Mouse (Mus musculus) limb, embryonic 11.5 days (tissue): ENCODE data around the gene Pbx2. TPM values are rescaled to one million over a fixed set of nuclear protein-coding genes. Genes with fewer than 3 reads are reported as not detected.

Experiments
- ATAC-seq: fragments of 200-750 bp; cut with Nextera tagmentation; 2 replicates; pipeline ENCODE4 v1.8.0; 2017; ENCODE audit warnings: low read depth; ENCODE audit not compliant: insufficient number of reproducible peaks, low FRiP score, low TSS enrichment
- DNase-seq: peaks from one replicate; pipeline ENCODE4 v3.0.0-alpha.2; 2015; ENCODE audit warnings: low spot score
- H3K27ac ChIP-seq: fragments of 300-500 bp; sonication (generic); replicated peaks from 2 replicates; pipeline ENCODE4 v1.5.1; 2014; ENCODE audit warnings: low read depth, mild to moderate bottlenecking, low read length
- H3K27me3 ChIP-seq: fragments of 300-500 bp; sonication (generic); 2 replicates; pipeline ENCODE4 v1.6.1; 2014; ENCODE audit warnings: mild to moderate bottlenecking, low read length, mixed read lengths; ENCODE audit not compliant: control insufficient read depth, insufficient read depth
- H3K36me3 ChIP-seq: fragments of 300-500 bp; sonication (generic); 2 replicates; pipeline ENCODE4 v1.6.1; 2014; ENCODE audit warnings: mild to moderate bottlenecking, low read length, moderate library complexity, mixed read lengths; ENCODE audit not compliant: control insufficient read depth, insufficient read depth
- H3K4me1 ChIP-seq: fragments of 300-500 bp; sonication (generic); 2 replicates; pipeline ENCODE4 v1.6.1; 2014; ENCODE audit warnings: low read length, mixed read lengths; ENCODE audit not compliant: control insufficient read depth, insufficient read depth
- H3K4me2 ChIP-seq: fragments of 300-500 bp; sonication (generic); 2 replicates; pipeline ENCODE4 v1.6.1; 2014; ENCODE audit warnings: low read depth, mild to moderate bottlenecking, moderate library complexity; ENCODE audit not compliant: severe bottlenecking
- H3K4me3 ChIP-seq: fragments of 300-500 bp; sonication (generic); 2 replicates; pipeline ENCODE4 v1.5.1; 2014; ENCODE audit warnings: low read depth, low read length
- H3K9ac ChIP-seq: fragments of 300-500 bp; sonication (generic); 2 replicates; pipeline ENCODE4 v1.6.1; 2014; ENCODE audit warnings: mild to moderate bottlenecking, low read length
- H3K9me3 ChIP-seq: fragments of 300-500 bp; sonication (generic); 2 replicates; pipeline ENCODE4 v1.6.1; 2016; ENCODE audit warnings: low read length; ENCODE audit not compliant: control insufficient read depth
- whole genome bisulfite sequencing: fragments of 180-500 bp; shearing (Covaris S2); extraction: QIAGEN DNeasy Blood & Tissue Kit; methylation state at CpG from one replicate; pipeline ENCODE4 v1.1.7; 2014; 5-methylcytosine and 5-hydroxymethylcytosine counted together
- polyA plus RNA-seq: library from polyadenylated mRNA; unstranded; fragments of >200 nt; fragmentation: Nextera tagmentation; extraction: Ambion mirVana; gene quantifications from 2 replicates; pipeline ENCODE4 v1.2.1, GENCODE M21; 2014

Gene Pbx2
- polyA plus RNA-seq, 1 experiment from 2014 or later = 22.0 TPM

GRCm38 (mm10) chr17:34599891-34600290, 8.8 kb downstream of the Pbx2 start:
- Histone ChIP-seq H3K4me1 (peaks cover 17% of the 10 kb centered on the region), H3K27ac (no peak overlapping the region), H3K9me3 (no peaks in the 10 kb centered on the region), H3K4me2 (no peak overlapping the region), H3K9ac (no peak overlapping the region), H3K4me3 (no peak overlapping the region), H3K27me3 (no peaks in the 10 kb centered on the region), H3K36me3 (peaks cover 12% of the 10 kb centered on the region; the same call in 1 of the 2 replicates)
- DNase-seq = no peak
- WGBS = 81% methylated on average over 9 of the region's 9 CpGs
- ATAC-seq = no peak

- no peak overlapping the region for H3K27ac ChIP-seq
- WGBS = 85% methylated on average over 12 of the region's 12 CpGs
- H3K27me3 ChIP-seq = no peaks in the 10 kb centered on the region
- H3K4me3 ChIP-seq = no peak overlapping the region
- no peak for ATAC-seq
- peaks cover 7% of the 10 kb centered on the region; the same call in 1 of the 2 replicates for H3K36me3 ChIP-seq
- no peaks in the 10 kb centered on the region for H3K9me3 ChIP-seq
- H3K9ac ChIP-seq = no peak overlapping the region
- H3K4me2 ChIP-seq = 0 out of 2 replicates have a peak overlapping the region, but pooled peaks have one; percentile 73
- no peak for DNase-seq
- peaks cover 25% of the 10 kb centered on the region for H3K4me1 ChIP-seq
These were observed 10.7 kb downstream of the Pbx2 start for GRCm38 (mm10) chr17:34601796-34602195.

DNA sequence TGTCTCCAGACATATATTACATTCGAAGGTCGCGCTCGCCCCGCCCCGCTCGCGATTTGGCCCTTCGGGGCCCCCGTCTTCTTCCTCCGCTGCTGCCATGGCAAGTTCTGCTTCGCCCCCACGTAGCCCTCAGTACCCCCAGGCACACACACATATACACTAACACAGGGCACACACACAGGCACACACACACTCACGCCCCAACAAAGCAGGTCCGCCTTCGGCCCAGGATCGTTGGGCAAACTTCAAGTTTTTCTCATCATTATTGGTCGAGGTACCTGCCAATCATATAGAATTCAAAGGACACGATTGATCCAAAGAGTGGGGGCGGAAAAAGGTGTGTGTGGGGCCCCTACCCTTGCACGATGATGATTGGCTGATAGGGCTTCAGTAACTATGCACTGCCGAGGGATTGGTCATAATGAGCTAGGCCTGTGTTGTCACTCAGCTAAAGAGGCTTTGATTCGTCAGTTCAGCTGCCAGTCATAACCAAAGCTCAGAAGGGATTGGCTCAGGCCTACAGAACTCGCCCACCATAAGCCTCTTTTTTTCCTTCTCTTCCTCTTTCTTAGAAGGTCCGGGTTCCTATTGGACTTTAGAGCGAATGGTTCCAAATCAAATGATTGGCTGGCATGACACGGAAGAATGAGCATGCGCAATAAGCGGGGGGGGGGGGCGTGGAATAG, 12.5 kb downstream of the Pbx2 start, which contains the start of gene Rnf5:
Rnf5 (minus strand) TSS at position 316 of the 686 bp plus-strand sequence.
- peak within 1 kb of the TSS; percentile 93 for H3K4me2 ChIP-seq
- H3K27me3 ChIP-seq = no peaks in the 10 kb centered on the region
- H3K9ac ChIP-seq = peak within 1 kb of the TSS; percentile 66
- no peaks in the 10 kb centered on the region for H3K9me3 ChIP-seq
- H3K4me3 ChIP-seq = peak within 1 kb of the TSS; percentile 96
- peaks cover 16% of the 10 kb centered on the region for H3K4me1 ChIP-seq
- ATAC-seq (peak; percentile 97), DNase-seq (peak; percentile 99)
- H3K36me3 ChIP-seq = peaks cover 7% of the 10 kb centered on the region; the same call in 1 of the 2 replicates
- WGBS = under 1% methylated on average over 30 of the region's 30 CpGs
- H3K27ac ChIP-seq = peak within 1 kb of the TSS; percentile 49

DNA sequence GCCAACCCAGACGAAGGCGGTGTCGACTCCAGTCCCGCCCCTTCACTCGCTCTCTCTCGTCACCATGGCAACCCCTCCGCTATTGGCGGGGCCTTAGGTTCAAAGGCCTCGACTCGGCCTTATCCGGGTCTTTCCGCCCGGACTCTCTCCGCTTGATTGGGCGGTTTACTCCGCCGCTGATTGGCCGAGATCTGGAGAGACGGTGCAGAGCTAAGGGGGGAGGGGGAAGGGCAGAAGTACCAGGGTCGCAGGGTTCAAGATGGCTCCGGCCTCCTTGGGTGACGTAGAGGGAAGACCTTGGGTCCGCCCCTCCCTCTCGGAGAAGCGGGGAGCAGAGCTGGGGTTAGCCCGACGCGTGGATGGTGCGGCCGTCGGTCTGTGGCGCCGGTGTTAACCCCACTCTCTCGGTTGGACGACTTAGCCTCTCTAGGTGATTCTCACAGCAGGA, 13.0 kb downstream of the Pbx2 start, which contains the start of gene Agpat1:
Agpat1 (plus strand) TSS at position 202 of the 448 bp plus-strand sequence.
- Histone ChIP-seq H3K27ac (peak within 1 kb of the TSS; percentile 72), H3K9me3 (no peaks in the 10 kb centered on the region), H3K27me3 (no peaks in the 10 kb centered on the region), H3K4me2 (peak within 1 kb of the TSS; percentile 93), H3K36me3 (peaks cover 7% of the 10 kb centered on the region; the same call in 1 of the 2 replicates), H3K9ac (peak within 1 kb of the TSS; percentile 89), H3K4me1 (peaks cover 16% of the 10 kb centered on the region), H3K4me3 (peak within 1 kb of the TSS; percentile 96)
- peak; percentile 99 for DNase-seq
- ATAC-seq = peak; percentile 90
- WGBS = 0% methylated on average over 35 of the region's 35 CpGs

DNA sequence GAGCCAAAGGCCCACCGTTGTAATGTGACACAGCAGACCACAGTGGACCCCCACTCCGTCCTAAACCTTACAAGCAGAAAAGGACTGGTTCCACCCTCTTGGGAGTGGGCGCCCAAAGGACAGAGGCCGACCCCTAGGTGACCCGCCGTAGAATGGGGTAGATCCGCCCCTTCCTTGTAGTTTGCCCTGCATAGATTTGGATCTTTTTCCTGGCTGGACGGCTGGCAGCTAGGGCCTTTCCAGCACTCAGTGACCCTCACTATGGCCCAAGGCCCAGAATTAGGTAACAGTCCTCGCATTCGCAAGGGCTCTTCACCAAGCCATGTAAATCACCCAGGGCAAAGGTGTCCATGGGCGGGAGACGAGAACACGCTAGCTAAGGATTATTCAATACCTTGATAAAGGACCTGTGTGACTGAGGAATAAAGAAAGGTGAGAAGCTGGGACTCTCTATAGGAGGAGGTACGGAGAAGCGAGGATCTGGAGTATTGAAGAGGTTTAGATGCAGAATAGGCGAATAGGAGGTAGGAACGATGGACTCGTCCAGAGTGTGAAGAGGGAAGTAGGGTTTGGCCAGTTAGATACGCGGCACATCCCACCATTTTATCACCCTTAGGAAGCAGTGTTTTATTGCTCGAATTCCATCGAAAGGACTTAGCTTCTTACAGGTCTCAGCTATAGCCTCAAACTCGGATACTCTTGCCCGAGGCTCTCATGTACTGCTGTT, 13.6 kb downstream of the Pbx2 start:
- H3K9me3 ChIP-seq = no peaks in the 10 kb centered on the region
- ATAC-seq (no peak), DNase-seq (no peak)
- peak overlapping the region; percentile 96 for H3K4me3 ChIP-seq
- peaks cover 16% of the 10 kb centered on the region for H3K4me1 ChIP-seq
- H3K27me3 ChIP-seq = no peaks in the 10 kb centered on the region
- H3K27ac ChIP-seq = peak overlapping the region; percentile 72
- WGBS = 10% methylated on average over 24 of the region's 24 CpGs
- H3K9ac ChIP-seq = peak overlapping the region; percentile 89
- H3K36me3 ChIP-seq = peaks cover 7% of the 10 kb centered on the region; the same call in 1 of the 2 replicates
- H3K4me2 ChIP-seq = peak overlapping the region; percentile 93

- Histone ChIP-seq H3K27me3 (no peaks in the 10 kb centered on the region), H3K36me3 (peaks cover 4% of the 10 kb centered on the region; the same call in 1 of the 2 replicates), H3K4me3 (peak overlapping the region; percentile 96), H3K4me1 (peaks cover 16% of the 10 kb centered on the region), H3K9ac (peak overlapping the region; percentile 89), H3K4me2 (peak overlapping the region; percentile 93), H3K9me3 (no peaks in the 10 kb centered on the region), H3K27ac (peak overlapping the region; percentile 72; the same call in 1 of the 2 replicates)
- DNase-seq = peak; percentile 97
- WGBS = under 1% methylated on average over 23 of the region's 30 CpGs
- ATAC-seq = peak; percentile 14
These were observed 14.5 kb downstream of the Pbx2 start for GRCm38 (mm10) chr17:34605609-34606008.

- peak overlapping the region; percentile 89 for H3K9ac ChIP-seq
- H3K4me2 ChIP-seq = peak overlapping the region; percentile 93
- no peaks in the 10 kb centered on the region for H3K27me3 ChIP-seq
- peaks cover 8% of the 10 kb centered on the region; the same call in 1 of the 2 replicates for H3K36me3 ChIP-seq
- H3K4me1 ChIP-seq = peaks cover 16% of the 10 kb centered on the region
- WGBS = 18% methylated on average over 31 of the region's 32 CpGs
- H3K27ac ChIP-seq = peak overlapping the region; percentile 68; the same call in 1 of the 2 replicates
- DNase-seq = no peak
- no peak for ATAC-seq
- peak overlapping the region; percentile 96 for H3K4me3 ChIP-seq
- H3K9me3 ChIP-seq = no peaks in the 10 kb centered on the region
These were observed 15.3 kb downstream of the Pbx2 start for GRCm38 (mm10) chr17:34606186-34607039.
